Mouse (Mus musculus) right cerebral cortex, postnatal 4 days (tissue): ENCODE measurements at regions not wholly inside any gene's neighbourhood (a gene's known extent, or its start where the extent isn't known, plus 50 kb on each side); places are given as distances from the start of the nearest gene placed in this dataset.

Experiments used
- DNase-seq: peaks from one replicate; pipeline ENCODE4 v3.0.0-alpha.2; 2022

DNA sequence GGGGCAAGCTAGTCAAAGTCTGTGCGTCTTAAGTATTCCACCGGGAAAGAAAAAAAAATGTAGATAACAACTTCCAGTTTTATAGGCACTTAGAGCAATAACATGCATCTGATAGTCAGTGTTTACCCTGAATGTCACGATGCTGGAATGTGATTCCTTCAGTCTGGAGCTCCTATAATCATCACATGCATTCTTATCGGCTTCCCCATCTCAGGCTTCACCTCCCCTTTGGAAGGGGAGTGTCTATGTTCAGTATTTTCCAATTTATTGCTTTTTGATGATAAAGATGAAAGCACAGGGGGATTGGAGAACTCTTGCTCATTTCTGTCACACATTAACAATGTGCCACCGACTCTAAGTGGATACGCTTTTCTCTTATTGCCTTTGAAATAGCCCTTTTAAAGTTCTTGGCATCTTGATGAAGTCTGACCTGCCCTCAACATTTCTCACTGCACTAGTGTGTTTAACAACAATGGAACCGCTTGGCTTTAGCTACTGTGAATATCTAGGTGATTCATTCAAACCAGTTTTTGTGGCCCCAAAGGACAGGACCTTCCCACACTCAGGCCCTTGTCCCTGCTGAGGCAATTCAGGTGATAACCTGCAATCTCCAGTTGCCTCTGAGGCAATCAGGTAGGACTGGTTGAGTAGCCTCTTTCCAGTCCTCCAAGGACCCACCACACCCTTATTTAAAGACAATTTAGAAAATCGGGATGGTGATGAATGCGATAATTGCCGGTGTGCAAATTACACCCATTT, 101.5 kb upstream of the Btg1 start:
- DNase-seq: no peak

DNA sequence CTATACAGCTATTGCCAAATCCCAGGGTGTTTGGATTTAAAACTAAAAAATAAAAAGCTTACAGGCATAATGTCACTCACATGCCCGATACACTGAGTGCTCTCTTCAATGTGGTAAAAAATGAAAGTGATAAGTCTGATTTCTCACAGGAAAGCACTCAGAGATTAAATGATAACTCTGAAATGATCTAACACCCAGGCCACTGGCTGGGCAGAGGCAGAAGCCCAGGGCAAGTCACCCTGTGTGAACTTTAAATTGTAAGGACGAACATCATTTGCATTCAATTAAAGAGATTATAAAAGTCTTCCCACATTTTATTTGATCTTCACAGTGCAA, 100.9 kb upstream of the Btg1 start:
- no peak for DNase-seq

DNA sequence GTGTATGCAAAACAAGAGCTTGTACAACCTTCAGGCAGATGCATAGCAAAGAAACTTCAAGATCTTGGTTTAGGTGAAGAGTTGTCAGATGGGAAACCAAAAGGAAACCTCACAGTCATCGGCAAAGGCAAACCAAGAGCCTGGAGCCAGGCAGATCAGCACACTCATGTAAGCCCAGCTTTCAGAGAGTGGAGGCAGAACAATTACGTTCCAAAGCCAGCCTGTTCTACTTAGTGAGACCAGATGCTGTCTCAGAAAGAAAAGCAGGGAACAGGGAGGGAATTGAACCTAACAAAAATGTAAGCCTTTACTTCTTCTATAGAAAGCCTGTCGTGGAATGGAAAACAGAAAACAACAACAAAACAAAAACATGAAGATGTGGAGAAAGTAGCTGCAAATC, 97.4 kb upstream of the Btg1 start:
- no peak for DNase-seq

DNA sequence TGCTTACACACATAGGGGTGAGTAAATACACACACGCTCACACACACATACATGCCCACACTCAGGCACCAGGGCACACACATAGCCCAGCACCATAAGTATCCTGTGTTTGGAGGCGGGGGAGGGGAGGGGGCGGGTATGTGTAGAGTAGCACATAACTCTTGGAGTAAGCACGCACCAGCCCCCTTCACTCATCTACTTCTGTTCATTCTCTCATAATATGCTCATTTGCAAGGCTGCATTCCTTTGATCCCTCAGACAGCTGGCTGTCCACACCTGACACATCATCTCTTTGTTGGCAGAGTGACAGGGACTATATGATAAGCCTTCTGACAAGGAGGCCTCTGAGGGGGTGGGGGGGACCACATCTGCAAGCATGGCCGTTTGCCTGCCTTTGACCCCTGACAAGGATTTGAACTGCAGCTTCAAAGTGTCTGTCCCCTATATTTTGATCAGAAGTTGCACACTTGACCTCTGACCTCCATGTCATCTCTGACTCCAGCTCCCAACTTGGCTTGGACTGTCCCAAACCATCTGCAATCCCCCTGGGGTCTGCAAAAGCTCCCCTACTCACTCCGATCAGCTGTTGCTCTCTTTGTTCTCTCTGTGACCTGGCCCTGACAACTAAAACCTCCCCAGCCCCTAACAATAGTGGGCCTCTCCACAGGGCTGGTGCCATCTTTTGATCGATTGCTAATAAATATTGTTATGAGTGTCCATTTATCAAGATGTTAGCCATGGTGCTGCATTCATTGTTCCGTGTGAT, 95.6 kb upstream of the Btg1 start:
- no peak for DNase-seq

DNA sequence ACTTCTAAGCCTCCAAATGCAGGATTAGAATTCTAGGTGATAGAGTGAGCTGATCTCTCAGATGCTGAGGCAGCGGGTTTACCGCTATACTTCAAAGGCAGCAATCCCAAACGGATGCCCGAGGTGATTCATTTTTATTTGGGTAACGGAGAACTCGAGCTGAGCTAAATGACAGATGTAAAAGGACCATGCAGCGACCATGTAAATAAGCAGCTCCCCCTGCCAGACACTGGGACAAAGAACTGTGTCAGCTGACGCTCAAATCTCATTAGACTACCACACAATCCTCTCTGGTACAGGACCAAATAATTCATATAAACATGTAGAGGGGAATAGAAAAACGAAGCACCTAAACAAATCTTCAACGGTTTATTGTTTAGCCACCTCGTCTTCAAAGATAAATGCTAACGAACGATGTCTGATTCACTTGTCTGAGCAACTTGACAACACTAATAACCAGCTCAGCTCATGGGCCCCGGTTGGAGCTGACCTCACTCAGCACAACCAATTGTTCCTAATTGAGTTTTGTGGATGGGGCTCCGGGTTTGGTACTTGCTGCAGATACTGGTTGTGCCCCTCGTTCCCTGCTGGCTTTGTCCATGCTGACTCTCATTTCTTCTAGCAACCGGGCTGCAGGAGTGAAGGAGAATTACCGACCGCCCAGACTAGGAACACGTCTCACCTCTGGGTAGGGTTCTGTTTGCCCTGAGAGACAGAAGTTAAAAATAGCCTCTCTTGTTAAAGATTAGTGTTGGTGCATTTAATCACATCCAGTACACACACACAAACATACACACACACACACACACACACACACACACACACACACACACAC, 92.6 kb upstream of the Btg1 start:
- DNase-seq: no peak

DNA sequence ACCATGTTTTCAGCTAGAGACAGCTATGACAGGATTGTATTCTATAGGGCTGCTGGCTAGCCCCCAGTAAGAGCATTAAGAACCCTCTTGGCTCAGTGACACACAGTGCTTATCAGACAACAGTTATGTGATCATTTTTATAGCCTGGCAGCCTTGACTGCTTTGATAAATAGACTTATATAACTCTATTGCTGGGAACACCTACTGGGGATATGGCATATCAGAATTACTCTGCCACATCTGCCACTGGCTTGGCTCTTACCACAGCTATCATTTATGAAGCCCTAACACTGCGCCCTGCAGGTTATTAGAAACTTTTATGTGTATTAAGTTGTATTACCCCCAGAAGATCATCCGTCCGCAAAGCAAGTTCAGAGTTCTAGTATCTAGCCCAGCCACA, 88.9 kb upstream of the Btg1 start:
- DNase-seq: no peak

DNA sequence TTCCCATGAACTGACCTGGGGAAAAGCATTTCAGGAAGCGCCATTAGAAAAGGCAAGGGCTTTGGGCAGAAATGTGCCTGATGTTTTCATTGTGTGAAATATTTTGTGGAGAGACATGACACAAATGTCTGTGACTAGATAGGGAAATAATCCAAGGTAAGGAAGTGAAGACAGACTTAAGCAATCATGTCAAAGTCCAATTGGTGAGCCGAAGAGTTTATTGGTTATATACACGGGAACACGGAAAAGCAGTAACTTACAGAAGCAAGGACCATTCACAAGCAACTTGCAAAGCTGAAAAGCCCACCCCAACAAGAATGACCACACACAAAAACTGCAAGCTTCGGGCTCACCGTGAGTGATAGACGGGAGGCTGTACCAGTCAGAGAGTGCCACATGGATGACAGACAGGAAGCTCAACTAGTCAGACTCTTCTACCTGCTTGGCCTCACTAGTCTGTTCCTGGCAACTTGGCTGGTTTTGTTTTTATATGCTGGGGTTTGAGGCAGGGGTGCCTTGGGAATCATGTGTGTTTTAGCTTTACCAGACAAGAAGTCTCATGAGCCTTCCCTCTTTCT, 82.2 kb upstream of the Btg1 start:
- DNase-seq: no peak

DNA sequence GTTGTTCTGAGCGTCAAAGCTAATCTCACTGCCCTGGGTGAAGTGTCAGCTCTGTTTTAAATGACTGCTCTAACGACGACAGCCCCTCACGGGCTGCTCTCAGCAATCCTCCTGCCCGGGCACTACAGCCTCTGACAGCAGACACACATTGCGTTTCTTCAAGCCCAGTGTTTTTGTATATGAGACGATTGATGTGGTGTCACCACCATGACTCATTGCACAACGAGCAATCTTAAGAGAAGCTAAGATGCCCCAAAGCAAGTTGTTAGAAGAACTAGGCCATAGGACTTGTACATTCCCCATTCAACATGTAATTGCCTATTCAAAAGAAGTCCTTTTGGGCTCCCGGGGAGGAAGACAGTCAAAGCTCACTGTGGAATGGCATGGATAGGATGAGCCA, 81.3 kb upstream of the Btg1 start:
- no peak for DNase-seq

DNA sequence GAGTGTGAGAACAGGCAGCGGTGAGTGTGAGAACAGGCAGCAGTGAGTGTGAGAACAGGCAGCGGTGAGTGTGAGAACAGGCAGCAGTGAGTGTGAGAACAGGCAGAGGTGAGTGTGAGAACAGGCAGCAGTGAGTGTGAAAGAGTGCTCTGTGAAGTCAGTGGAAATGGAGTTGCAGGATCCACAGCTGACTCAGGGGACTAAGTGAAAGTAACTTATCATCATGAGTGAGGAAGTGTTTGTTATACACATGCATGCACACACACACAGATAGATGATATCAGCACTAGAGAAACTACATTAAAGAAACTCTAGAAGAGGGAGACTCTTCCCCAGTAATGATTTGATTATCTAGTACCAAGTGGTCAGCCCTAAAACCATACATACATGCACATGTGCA, 76.0 kb upstream of the Btg1 start:
- no peak for DNase-seq

DNA sequence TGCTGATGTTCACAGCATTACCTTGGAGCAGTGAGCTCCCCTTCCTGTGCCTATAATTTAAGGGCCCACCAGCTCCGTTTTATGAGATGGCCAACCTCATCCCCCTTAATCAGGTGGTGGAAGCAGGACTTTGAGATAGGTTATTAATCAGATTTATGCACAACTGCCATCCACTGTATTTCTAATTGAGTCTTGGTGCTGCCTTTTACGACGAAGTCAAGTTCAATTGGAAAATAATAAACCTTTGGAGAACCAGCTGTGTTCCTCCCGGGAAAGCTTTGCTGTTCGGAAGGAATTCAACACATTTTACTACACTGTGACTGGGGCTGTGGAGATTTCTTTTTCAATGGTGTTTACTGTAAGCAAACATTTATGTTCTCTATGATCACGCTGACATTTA, 71.5 kb upstream of the Btg1 start:
- no peak for DNase-seq

DNA sequence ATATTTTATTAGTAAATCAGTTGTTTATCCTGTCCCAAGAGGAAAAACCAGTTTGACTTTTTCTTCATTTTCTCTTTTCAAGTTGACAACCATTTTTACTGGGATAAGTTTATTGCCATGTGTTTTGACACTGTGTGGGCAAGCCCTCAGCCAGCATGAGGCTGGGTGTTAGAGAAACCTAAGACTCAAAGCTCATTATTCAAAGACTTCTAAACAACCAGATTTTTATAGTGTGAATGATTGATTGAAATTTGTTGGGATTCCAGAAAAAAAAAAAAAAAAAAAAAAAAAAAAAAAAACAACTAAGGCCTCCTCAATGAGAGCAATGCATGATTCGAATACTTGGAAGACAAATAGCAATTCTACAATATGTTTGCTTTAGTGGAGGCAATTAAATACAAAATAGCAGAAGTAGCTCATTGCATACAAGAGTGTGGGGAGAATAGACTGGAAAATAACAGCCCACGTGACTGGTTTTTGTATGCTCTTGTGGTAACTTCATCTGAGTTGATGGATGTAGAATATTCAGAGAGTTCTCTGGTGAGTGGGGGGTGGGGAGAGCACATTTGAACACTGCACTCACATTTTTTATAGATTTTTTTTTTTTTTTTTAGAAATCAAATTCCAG, 70.9 kb upstream of the Btg1 start:
- DNase-seq: no peak

DNA sequence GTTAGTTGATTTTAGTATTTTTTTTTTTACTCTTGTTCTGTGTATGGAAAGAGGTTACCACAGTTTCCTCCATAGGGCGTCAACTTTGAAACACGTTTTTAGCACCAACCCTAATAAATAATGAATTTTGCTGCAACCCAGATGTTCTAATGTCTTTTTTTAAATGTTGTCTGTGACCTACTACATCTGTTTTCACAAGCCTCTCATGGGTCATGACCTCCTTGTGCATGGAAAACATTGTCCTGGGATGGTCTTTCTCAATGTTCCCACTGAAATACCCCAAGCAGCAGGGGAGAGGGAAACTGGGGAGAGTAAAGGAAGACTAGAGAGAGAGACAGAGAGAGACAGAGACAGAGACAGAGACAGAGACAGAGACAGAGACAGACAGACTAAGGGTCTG, 67.2 kb upstream of the Btg1 start:
- DNase-seq: no peak

DNA sequence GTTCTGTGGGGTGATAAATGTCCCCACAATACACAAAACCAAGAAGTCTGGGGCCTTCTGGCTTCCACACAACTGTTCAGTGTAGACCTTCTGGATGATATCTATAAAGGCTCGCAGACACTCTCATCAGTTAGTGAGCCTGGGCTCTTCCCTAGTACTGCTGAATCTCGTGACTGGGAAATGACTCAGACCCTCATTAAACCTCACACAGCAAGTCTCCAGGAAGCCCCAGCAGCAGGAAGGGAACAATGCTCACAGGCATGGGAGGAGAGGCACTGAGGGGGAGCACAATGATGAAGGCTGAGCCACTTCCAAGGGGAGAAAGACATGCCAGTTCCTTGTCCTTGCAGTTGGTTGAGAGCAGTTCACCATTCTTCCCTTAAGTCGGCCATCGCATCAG, 66.5 kb upstream of the Btg1 start:
- no peak for DNase-seq

DNA sequence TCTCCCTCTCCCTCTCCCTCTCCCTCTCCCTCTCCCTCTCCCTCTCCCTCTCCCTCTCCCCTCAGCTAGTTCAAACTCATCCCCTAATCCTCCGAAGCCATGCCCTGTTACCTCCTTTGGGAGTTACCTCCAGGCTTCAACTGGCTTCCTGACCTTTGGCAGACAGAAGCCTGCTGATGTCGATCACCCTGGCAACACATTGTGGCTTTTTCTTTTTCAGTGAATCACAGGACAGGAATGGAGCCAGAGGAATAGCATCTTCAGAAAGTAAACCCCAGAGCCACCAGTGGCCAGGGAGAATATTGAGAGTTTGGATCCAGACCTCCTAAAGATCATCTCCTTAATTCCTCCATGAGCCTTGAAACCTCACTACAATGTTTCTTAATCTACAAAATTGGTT, 59.5 kb upstream of the Btg1 start:
- no peak for DNase-seq

DNA sequence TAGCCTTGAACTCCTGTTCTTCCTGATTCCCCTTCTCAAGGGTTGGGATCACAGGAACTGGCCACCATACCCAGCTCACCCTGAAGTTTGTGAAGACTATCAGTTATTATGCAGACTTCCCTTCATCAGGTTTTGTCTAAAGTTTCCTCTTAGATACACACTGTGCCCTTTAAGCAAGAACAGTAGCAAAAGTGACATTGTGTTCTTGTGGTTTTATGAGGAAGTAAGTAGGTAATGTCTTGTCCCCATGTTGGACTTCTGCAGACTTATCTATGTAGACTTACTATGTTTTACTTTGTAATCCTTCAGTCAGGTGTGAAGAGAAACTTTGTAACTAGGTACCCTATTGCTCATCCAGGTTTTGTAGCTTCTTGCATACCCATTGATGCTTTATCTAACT, 51.5 kb upstream of the Btg1 start:
- DNase-seq: no peak
